Mouse (Mus musculus) gastrocnemius, postnatal 25 days (tissue): Measurements from ENCODE around the gene Ssh2. TPM values are rescaled to one million over a fixed set of nuclear protein-coding genes. Genes with fewer than 3 reads are reported as not detected.
"Not testable (repeated sequence)": the region's sequence is repeated elsewhere in the genome, so short reads cannot be mapped to it uniquely, and the experiment has no call there.

Experiments used
- DNase-seq: peaks from one replicate; pipeline ENCODE4 v3.0.0; 2022
- total RNA-seq, 2 experiments: library from RNA; stranded (reverse); gene quantifications; 1 replicate in 1 of 2; 2 replicates in 1 of 2; pipeline ENCODE4 v1.2.3; 2021

Gene Ssh2
- total RNA-seq, 2 experiments from 2014 or later, result 35.3 to 44.3 TPM

DNA sequence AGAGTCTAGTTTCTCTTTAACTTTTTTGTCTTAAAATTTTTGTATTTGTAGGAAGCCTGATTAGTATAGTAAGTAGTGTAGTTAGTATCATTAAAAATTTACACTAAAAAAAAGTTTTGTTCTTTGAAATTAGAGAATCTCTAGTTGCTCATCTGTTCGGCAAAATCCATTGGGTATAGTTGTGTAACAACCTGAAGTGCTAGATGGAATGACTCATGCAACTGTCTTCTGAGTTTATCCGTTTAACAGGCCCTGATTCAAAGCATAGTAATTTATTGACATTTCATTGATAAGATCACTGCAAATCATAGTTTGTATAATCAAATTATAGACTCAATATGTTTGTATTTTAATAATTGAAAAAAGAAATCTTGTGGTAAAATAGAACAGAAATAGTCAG is 14.7 kb downstream of the Ssh2 start:
- no peak for DNase-seq

DNA sequence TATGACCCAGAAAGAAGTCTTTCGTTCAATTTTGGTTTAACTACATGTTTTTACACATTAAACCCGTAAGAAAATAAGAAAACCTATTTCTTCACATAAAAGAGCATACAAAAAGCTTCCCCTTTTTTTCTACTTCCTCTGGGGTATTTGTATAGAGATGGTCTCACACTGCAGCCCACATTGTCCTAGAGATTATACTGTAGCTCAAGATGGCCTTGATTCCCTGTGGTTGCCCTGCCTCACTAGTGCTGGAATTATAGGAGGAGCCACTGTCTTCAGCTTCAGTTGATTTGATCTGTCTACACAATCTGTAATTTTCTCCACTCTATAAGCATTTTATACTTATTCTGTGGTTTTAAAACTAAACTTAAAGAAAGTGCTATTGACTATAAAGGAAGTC is 15.4 kb downstream of the Ssh2 start:
- no peak for DNase-seq

DNA sequence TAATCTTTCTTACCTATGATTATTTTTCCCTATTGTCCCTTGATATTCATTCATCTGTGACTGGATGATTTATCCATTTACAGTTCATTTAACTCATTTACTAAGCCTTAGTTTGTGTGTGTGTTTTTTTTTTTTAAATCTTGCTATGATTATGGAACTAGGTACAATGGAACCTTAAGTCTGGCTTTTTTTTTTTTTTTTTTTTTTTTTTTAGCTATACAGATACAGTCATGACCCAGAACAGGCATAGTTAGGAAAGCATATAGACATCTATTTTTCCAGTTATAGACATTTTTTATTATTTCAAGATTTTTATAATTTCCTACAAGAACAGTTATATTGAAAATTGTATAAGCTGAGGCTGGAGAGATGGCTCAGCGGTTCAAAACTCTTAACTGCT is 19.2 kb downstream of the Ssh2 start:
- DNase-seq, result no peak

DNA sequence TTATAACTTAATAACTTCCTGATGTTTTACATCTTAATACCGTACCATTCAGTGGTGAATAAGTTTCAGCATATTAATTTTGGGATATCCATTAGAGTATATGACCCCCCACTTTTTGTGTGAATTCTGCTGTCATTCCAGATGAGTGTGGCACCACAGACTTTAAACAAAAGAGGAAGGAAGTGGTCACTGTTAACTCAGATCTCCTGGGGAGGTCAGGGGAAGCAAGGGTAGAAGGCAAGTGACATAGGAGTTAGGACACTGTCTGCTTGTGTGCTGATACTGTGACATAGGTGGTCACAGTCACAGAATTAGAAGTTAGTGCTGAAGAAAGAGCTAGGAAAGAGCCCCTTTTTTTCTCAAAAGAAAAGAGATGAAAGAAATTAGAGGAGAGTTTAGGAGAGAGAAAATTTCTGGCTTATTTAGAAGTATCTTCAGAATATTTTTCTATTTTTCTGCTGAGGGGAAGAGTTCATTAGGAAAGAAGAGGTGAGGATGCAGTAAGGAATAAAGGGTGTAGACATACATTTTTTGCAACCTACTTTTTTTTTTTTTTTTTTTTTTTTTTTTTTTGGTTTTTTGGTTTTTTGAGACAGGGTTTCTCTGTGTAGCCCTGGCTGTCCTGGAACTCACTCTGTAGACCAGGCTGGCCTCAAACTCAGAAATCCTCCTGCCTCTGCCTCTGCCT is 23.7 kb downstream of the Ssh2 start:
- no peak for DNase-seq

DNA sequence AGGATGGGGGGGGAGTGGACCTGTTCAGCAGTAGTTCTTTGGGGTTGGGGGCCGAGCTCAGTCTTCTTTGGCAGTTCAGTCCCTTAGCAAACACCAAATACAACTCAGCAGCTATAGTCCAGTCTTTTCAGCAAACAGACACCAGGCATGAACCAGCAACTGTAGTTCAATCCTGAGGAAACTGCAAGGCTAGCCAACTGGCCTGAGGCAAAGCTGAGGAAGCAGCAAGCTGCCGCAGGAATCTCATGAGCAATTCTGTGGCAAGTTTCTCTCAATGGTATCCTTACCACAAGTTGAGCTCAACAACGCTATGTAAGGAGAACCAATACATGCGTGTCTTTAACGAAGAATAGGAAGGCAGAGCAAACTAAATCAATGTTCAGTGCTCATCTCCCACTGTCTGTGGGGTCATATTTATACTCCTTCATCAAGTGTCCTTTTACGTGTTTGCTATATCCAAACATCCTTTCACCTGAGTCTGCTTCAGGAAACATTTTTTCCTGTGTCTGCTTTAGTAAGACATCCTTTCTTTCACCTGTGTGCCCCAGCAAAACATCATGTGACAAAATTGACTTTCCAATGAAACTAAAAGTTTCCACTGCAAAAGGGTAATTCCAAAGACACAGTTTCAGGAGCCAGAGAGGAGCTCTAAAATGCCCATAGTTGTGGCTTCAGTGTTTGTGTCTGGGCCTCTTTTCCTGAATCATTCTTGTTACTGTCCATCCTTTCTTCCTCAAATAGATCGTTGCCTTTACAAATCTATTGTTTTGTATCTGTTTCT is 24.6 kb downstream of the Ssh2 start:
- DNase-seq, result no peak

DNA sequence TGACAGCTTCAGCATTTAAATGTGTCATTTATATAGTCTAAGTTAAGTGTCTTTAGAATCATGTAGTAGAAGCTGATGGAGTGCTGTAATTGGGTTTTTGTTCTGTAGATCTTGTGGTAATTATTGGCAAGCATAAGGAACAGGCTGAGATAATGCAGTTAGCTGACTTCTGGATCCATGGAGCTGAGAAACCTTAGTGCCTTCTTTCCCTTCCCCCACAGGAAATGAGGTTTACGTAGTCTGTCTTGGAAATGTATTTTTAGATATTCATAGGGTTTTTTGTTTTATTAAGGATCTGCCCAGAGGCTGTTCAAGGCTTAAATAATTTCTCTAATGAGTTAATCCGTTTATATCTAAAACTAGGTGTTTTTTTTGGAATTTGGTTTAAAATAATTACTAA is 26.8 kb downstream of the Ssh2 start:
- DNase-seq, result no peak

DNA sequence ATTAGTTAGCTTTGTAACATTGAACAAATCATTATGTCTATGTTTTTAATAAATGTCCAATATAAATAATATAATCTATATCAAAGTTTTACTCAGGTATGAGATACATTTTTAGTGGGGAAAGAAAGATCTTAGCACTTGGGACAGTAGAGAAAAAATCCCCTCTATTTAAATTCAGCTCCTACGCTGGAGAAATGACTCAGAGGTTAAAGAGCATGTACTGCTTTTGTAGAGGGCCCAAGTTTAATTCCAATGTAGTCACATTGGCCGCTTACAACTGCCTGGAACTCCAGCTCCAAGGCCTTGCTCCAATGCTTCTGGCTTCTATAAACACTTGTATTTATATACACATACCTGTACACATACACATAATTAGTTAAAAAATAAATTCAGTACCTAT is 36.7 kb downstream of the Ssh2 start:
- no peak for DNase-seq

DNA sequence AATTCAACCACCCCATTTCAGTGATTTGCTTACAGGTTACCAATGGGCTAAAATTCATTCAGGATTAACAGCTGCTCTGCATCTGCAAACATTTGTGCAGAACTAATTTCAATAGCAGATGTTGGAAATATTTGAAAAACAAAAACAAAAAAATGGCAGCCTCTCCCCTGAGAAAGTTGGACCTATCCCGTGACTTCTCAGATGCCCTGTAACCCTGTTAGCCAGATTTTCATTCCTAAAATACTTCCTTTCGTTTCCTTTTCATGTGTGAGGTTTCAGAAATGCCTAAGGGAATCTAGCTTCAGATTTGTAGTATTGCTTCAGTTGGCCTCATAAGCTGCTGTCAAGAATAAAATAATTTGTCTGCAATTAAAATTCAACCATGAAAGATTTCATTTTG is 43.4 kb downstream of the Ssh2 start:
- peak; percentile 13 for DNase-seq

DNA sequence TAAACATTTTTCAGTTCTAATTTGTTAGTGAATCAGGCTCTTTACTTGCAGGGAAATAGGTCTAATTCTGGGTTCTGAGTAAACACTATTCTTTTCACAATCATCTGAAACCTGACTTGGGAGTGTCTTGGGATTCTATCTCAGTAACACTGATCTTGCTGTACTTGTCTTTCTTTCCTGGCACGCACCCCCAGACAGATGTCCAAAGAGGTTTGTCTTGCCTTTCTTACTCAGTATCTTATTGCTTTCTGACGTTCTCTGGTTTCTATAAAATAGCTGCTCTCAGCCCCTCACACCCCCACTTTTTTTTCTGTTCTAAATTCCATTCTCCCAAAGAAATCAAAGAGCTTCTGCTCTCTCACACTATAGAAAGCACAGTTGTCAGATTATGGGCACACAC is 51.3 kb downstream of the Ssh2 start:
- DNase-seq, result no peak

DNA sequence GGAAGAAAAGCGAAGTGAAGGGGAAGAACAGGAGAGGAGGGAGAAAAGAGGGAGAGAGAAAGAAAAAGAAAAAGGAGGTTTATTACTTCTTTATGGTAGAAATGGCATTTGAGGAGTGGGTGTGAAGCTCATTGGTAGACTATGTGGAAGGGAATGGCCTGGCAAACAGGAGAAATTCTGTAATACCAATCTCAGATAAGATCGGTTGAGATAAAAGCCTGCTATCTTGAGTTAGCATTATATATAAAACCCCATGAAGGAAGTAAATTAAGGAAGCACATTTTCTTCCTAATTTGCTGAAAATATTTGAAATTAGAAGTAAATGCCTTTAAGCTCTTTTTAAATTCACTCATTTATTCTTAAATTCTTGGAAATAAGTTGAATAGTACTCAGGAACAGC is 59.9 kb downstream of the Ssh2 start:
- no peak for DNase-seq

DNA sequence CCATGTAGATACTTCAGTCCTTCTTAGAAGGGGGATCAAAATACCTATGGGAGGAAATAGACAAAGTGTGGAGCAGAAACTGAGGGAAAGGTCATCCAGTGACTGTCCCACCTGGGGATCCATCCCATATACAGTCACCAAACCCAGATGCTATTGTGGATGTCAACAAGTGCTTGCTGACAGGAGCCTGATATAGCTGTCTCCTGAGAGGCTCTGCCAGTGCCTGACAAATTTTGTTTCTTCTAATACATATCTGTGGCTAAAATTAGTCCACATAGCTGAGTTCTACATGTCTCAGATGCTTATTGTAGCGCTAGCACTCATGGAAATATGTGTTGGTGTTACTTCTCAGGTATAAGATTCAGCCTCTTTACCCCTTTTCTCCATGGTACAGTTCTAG is 62.5 kb downstream of the Ssh2 start:
- not testable (repeated sequence) for DNase-seq

DNA sequence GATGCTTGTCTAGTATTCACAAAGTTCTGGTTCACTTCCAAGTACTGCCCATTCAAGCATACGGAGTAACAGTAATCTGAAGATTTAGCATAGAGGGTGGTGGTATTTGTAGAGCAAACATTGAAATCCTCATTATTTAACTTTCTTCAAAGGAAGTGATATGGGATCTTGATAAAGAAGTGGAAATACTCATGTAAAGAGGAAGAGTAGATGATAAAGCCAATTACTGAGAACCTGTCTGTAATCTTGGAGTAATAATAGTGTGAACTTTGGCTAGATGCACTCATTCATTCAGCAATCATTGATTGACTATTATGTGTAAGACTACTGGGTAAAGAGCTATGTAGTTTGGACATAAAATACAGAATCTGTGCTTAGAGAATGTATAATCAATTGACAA is 64.1 kb downstream of the Ssh2 start:
- DNase-seq, result no peak

DNA sequence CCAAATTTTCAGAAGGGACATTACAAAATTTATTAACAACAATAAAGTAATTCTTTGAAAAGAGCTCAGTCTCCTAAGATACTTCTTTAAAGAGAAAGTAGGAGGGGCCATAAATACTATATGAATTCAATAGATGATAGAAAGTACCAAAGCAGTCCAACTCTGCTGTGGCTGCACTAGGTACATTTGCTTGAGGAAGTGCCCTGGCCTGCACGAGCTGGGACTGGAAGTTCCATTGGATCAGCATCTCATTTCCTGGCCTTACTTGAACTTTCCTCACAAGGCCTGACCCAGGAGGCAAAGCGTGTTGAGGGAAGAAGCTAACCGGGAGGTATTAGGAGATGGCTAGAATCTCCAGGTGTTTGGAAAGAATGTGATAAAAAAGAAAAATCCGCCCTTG is 75.4 kb downstream of the Ssh2 start:
- DNase-seq, result no peak

DNA sequence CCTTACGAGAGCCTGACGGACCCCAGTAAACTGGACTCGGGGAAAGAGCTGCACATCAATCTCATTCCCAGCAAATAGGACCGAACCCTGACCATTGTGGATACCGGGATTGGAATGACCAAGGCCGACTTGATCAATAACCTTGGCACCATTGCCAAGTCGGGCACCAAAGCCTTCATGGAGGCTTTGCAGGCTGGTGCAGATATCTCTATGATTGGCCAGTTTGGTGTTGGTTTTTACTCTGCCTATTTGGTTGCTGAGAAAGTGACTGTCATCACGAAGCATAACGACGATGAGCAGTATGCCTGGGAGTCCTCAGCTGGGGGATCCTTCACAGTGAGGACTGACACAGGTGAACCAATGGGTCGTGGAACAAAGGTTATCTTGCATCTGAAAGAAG is 77.6 kb downstream of the Ssh2 start:
- not testable (repeated sequence) for DNase-seq

DNA sequence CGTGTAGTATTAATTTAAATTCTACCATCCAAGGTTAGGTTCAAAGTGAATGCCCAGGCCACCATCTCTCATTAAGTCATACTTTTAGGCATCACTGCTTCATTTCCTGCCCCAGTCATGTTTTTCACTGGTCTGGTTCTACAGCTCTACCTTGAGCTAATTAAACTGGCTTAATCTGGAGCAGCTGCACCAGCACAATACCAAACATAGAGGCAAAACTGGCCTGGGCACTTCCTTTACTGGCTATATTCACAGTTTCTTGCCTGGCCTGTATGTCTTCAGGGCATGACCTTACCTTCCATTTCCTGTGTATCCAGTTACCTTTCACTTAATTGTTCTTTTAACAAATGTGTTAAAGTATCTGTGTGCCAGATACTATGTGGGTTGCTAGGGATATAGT is 81.2 kb downstream of the Ssh2 start:
- no peak for DNase-seq

DNA sequence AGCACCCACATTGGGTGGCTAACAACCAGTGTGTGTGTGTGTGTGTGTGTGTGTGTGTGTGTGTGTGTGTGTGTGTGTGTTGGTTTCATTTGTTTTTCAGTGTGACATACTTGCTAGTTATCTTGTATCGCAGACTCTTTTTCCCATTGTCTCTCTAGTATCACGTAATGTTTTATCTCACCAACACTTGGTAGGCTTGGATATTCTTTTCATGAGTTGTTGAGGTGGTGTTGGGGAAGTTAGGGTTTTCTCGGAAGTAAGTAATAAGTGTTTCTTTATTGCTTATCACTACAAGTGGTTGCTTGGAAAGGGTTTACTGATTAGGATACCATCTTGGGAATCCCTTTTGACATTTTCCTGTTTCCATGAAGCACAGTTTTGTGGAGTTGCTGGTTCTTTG is 91.1 kb downstream of the Ssh2 start:
- no peak for DNase-seq

DNA sequence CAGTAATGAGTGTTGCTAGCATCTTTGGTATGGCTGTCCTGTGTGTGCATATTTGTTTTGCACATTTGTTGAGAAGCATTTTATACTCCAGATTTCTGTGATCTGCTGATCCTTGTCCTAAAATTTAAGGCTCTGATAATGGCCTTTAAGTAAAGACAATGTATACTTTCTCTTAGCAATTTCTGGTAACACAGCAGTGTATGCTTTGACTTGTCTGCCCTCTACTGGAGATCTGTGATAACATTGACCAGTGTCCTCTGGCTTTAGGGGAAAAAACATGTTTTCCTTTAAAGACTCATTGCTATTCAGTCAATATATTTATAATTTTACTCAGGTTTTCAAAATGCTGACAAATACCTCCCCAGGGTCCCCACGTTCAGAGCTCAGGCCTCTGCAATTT is 92.4 kb downstream of the Ssh2 start:
- DNase-seq, result no peak

DNA sequence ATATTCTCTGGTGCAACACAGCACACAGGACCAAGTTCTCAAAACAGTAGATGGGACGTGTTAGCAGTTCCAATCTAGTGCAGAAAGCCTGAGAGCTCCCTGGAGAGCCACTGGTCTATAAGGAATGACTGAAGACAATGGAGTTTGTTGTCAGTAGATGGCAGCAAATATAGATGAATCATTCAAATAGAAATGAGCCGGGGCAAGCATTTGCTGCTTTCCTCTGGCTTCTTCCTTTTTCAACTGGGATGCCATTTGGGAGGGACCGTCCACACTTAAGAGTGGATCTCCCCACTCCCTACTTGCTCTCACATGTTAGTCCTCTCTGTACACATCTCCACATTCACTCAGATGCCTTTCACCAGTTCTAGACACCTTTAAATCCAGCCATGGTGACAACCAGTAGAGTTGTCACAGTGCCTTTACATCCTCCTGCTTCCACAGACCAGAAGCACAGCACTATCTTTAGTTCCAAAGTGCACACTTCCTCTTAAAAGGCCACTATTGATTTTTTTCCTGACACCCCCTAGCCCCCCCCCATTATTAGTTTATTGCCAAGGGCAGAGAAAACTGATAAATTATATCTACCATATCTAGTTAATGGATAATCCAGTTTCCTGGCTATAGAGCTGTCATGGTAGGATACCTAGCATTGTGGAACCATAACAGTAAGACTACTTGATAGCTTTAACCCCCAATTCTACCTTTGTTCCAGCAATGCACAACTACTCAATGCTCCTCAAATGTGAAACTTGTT is 101.8 kb downstream of the Ssh2 start:
- DNase-seq, result no peak

DNA sequence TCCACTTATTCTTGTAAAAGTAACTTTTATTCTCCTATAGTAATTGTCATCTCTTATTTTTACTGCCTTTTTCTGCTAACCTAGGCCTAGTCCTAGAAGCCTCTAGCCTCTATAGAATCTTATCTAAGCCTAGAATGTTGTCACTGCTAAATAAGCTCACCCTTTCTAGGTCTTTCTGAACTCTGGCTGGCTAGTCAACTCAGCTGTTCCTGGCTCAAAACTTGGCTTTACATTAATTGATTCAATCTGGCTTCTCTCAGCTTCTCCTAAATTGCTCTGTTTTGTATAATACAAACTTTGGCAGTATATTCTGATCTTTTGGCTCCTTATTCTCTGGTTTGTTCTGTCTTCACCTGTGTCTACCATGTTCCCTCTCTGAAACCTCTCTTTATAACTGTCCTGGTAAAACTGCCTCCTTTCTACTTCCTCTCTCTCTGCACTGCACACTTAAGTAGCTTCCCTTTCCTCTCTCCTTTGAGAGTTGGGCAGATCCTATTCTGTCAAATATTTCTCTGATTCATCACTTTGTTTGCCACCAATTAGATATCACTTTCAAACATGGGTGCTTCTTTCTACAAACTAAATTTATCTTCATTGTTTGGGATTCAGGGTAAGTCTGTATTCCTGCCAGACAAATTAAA is 102.5 kb downstream of the Ssh2 start:
- no peak for DNase-seq

DNA sequence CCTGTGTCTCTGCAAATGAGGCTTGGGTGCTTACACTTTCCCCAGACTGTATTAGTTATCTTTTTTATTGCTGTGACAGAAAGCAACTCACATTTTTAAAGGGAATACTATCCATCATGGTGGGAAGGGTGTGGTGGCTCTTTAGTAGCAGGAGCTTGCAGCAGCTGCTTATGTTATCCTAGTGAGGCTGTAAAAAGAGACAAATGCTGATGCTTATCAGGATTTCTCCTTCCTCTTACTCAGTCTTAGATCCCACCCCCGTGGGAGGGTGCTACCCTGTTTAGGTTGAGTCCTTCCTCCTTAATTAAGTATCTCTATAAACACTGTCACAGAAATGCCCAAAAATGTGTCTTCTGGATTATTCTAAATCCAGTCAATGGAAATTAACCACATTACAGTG is 105.1 kb downstream of the Ssh2 start:
- DNase-seq, result no peak

DNA sequence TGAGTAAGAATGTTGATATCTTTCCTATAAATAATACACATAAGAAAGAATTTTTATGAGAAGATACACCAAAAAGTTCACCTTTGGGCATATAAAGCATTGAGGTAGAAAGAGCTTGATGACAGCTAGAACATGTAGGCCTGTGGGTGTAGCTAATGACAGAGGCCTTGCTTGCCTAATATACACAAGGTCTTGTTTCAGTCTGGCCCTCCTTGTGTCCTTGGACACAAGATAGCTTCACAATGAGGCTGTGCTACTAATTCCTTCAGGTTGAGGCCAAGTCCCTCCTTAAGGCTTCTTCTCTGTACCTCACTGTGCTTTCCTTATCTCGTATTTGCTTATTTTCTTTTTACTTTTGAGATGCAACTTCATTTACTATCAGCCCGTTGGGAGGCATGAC is 114.4 kb downstream of the Ssh2 start:
- DNase-seq, result no peak

DNA sequence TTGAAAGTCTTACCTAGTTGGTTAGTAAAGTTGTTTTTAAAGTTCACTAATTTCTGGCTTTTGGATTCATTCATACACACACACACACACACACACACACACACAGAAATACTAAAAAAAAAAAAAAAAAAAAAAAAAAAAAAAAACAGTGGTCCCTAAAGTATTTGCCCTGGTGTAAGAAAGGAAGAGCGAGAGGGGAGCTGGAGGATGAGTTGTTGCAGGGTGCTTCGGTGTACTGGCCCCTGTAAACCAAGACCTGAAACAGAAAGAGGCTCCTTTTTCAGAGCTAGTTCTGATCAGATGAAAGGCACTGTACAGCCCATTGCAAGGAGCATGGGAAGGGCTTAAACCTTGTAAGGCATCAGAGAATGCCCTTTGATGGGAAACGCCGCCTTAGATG is 131.2 kb downstream of the Ssh2 start:
- no peak for DNase-seq
